24 mouse cellular contexts compared by ENCODE assay signal in genomic region chrX:11098366-11098765, GRCm38 (mm10).
DNase-seq lines count a peak whose midpoint lies in the region; ATAC-seq and TF ChIP-seq lines count a peak whose summit lies in the region.
"Had no signal": no experiment of that assay in that cellular context is flagged by ENCODE, and none has a peak within 500 bp of the region (broad histone marks: within the 10 kb centered on the region; RNA-seq: fewer than 3 reads in every experiment).

No protein-coding gene starts in this region.

- no peak for TF ChIP-seq CTCF in brain, embryonic 14.5 days (IDR thresholded peaks at IDR 0.05; ENCODE audit: borderline replicate concordance, extremely low read depth, insufficient read depth, insufficient read length)

- WGBS in forebrain, embryonic 14.5 days, result 56% methylated on average over 4 of the region's 4 CpGs
- WGBS in forebrain, embryonic 13.5 days, result 58% methylated on average over 4 of the region's 4 CpGs
- WGBS in midbrain, embryonic 12.5 days, result 52% methylated on average over 4 of the region's 4 CpGs
- 50% methylated on average over 4 of the region's 4 CpGs for WGBS in midbrain, embryonic 15.5 days

- TF ChIP-seq POLR2A in brain, embryonic 14.5 days (IDR thresholded peaks at IDR 0.05; ENCODE audit: borderline replicate concordance, extremely low read depth, insufficient read depth, insufficient read length, poor library complexity, severe bottlenecking), result no peak

- H3K9me3 ChIP-seq in forebrain, embryonic 14.5 days (replicated peaks; ENCODE audit: control insufficient read depth, low read length), result no peaks in the 10 kb centered on the region
- H3K9me3 ChIP-seq in forebrain, embryonic 13.5 days (replicated peaks), result no peaks in the 10 kb centered on the region
- H3K9me3 ChIP-seq in midbrain, embryonic 12.5 days, result no peaks in the 10 kb centered on the region
- no peaks in the 10 kb centered on the region for H3K9me3 ChIP-seq in midbrain, embryonic 15.5 days
- H3K9me3 ChIP-seq: G1E; heart, embryonic 15.5 days; neural tube, embryonic 15.5 days had no signal

- H3K27me3 ChIP-seq in forebrain, embryonic 14.5 days (replicated peaks; ENCODE audit: control insufficient read depth, insufficient read depth, low read length), result no peaks in the 10 kb centered on the region
- H3K27me3 ChIP-seq in forebrain, embryonic 13.5 days, result no peaks in the 10 kb centered on the region
- peaks cover 10% of the 10 kb centered on the region for H3K27me3 ChIP-seq in midbrain, embryonic 12.5 days
- no peaks in the 10 kb centered on the region for H3K27me3 ChIP-seq in midbrain, embryonic 15.5 days (replicated peaks)
- H3K27me3 ChIP-seq: CH12.LX; heart, embryonic 15.5 days; neural tube, embryonic 15.5 days had no signal

- H3K4me2 ChIP-seq in forebrain, embryonic 14.5 days (ENCODE audit: low read length), result no peak overlapping the region
- no peak overlapping the region for H3K4me2 ChIP-seq in forebrain, embryonic 13.5 days
- no peak overlapping the region for H3K4me2 ChIP-seq in midbrain, embryonic 12.5 days (replicated peaks)
- H3K4me2 ChIP-seq in midbrain, embryonic 15.5 days, result no peak overlapping the region
- H3K4me2 ChIP-seq: heart, embryonic 15.5 days; lung, embryonic 14.5 days; neural tube, embryonic 15.5 days had no signal

- H3K27ac ChIP-seq in forebrain, embryonic 14.5 days (ENCODE audit: low read depth, low read length), result 0 out of 2 replicates have a peak overlapping the region, but pooled peaks have one; percentile 36
- H3K27ac ChIP-seq in forebrain, embryonic 13.5 days, result no peak overlapping the region
- 0 out of 2 replicates have a peak overlapping the region, but pooled peaks have one; percentile 30 for H3K27ac ChIP-seq in midbrain, embryonic 12.5 days (replicated peaks)
- H3K27ac ChIP-seq in midbrain, embryonic 15.5 days, result no peak overlapping the region
- H3K27ac ChIP-seq: heart, embryonic 15.5 days; liver, embryonic 14.5 days; neural tube, embryonic 15.5 days had no signal

- no peak for ATAC-seq in forebrain, embryonic 14.5 days
- no peak for ATAC-seq in forebrain, embryonic 13.5 days
- no peak for ATAC-seq in midbrain, embryonic 12.5 days (ENCODE audit: low FRiP score, low read depth)
- ATAC-seq in midbrain, embryonic 15.5 days (replicated peaks), result no peak
- ATAC-seq: activated CD4-positive, CD25-positive, alpha-beta regulatory T cell, adult 4 months; intestine, embryonic 16.5 days had no signal

- no peak overlapping the region for H3K9ac ChIP-seq in forebrain, embryonic 14.5 days (ENCODE audit: low read length)
- H3K9ac ChIP-seq in forebrain, embryonic 13.5 days, result no peak overlapping the region
- H3K9ac ChIP-seq in midbrain, embryonic 12.5 days (replicated peaks), result no peak overlapping the region
- no peak overlapping the region for H3K9ac ChIP-seq in midbrain, embryonic 15.5 days
- H3K9ac ChIP-seq: heart, embryonic 15.5 days; liver, embryonic 14.5 days; lung, embryonic 14.5 days; neural tube, embryonic 15.5 days had no signal

- DNase-seq in forebrain, embryonic 14.5 days (ENCODE audit: low spot score), result no peak
- peak; percentile 34 for DNase-seq in adrenal gland, adult 8-10 months
- peak; percentile 31 for DNase-seq in brain, embryonic 14.5 days (ENCODE audit: low read depth)
- DNase-seq in kidney, adult 18-20 months, result no peak
- no peak for DNase-seq in adipocyte (ENCODE audit: low spot score)
- DNase-seq: B cell, adult 2 months; cerebellum, adult 11-12 months; cerebellum, postnatal 10 days; gastrocnemius, postnatal 25 days; heart, postnatal 36 days; kidney, postnatal 4 days; lung, embryonic 14.5 days; thymus, adult 18-20 months; thymus, postnatal 4 days had no signal

- H3K36me3 ChIP-seq in forebrain, embryonic 14.5 days (ENCODE audit: control insufficient read depth, insufficient read depth, low read length), result no peaks in the 10 kb centered on the region
- H3K36me3 ChIP-seq in forebrain, embryonic 13.5 days (ENCODE audit: poor library complexity, severe bottlenecking), result no peaks in the 10 kb centered on the region
- H3K36me3 ChIP-seq in midbrain, embryonic 12.5 days, result no peaks in the 10 kb centered on the region
- no peaks in the 10 kb centered on the region for H3K36me3 ChIP-seq in midbrain, embryonic 15.5 days (replicated peaks)
- H3K36me3 ChIP-seq: G1E; heart, embryonic 15.5 days; neural tube, embryonic 15.5 days had no signal

- H3K4me1 ChIP-seq in forebrain, embryonic 14.5 days (ENCODE audit: control insufficient read depth, insufficient read depth, low read length), result peaks cover 12% of the 10 kb centered on the region
- H3K4me1 ChIP-seq in forebrain, embryonic 13.5 days, result peaks cover 33% of the 10 kb centered on the region
- H3K4me1 ChIP-seq in midbrain, embryonic 12.5 days, result peaks cover 16% of the 10 kb centered on the region
- H3K4me1 ChIP-seq in midbrain, embryonic 15.5 days, result peaks cover 10% of the 10 kb centered on the region
- H3K4me1 ChIP-seq: heart, embryonic 15.5 days had no signal

- no peak overlapping the region for H3K4me3 ChIP-seq in forebrain, embryonic 14.5 days (ENCODE audit: low read depth, low read length)
- H3K4me3 ChIP-seq in forebrain, embryonic 13.5 days, result no peak overlapping the region
- no peak overlapping the region for H3K4me3 ChIP-seq in midbrain, embryonic 12.5 days
- H3K4me3 ChIP-seq in midbrain, embryonic 15.5 days, result no peak overlapping the region
- H3K4me3 ChIP-seq: heart, embryonic 15.5 days; neural tube, embryonic 15.5 days had no signal

Comparison
In these comparisons a context has a peak if more than half of its experiments do, and no peak if none do; other contexts are left out.
1. H3K27ac ChIP-seq: peak in forebrain, embryonic 14.5 days (single experiment) and midbrain, embryonic 12.5 days (single experiment); none in forebrain, embryonic 13.5 days (single experiment) and midbrain, embryonic 15.5 days (single experiment).
2. DNase-seq: peak in adrenal gland, adult 8-10 months (single experiment) and brain, embryonic 14.5 days (single experiment); none in forebrain, embryonic 14.5 days (single experiment), kidney, adult 18-20 months (single experiment) and adipocyte (single experiment).